Mouse (Mus musculus) hindbrain, embryonic 14.5 days (tissue): ENCODE results near the gene F5. TPM values are rescaled to one million over a fixed set of nuclear protein-coding genes. Genes with fewer than 3 reads are reported as not detected.
A peak's percentile ranks its signal among the peaks of the same experiment; 100 is the strongest.

ENCODE experiments used
- ATAC-seq: fragments of 200-750 bp; cut with Nextera tagmentation; 2 replicates; pipeline ENCODE4 v1.8.0; 2017; ENCODE audit warnings: moderate number of reproducible peaks, mild to moderate bottlenecking, moderate TSS enrichment, moderate library complexity; ENCODE audit not compliant: low FRiP score
- DNase-seq: peaks from one replicate; pipeline ENCODE4 v3.0.0-alpha.2; 2015; ENCODE audit warnings: low spot score
- H3K27ac ChIP-seq: fragments of 300-500 bp; sonication (generic); 2 replicates; pipeline ENCODE4 v1.5.1; 2014; ENCODE audit warnings: mild to moderate bottlenecking, moderate library complexity
- H3K27me3 ChIP-seq: fragments of 300-500 bp; sonication (generic); 2 replicates; pipeline ENCODE4 v1.6.1; 2014; ENCODE audit warnings: mild to moderate bottlenecking, low read length, mixed read lengths; ENCODE audit not compliant: control insufficient read depth, insufficient read depth
- H3K36me3 ChIP-seq: fragments of 300-500 bp; sonication (generic); replicated peaks from 2 replicates; pipeline ENCODE4 v1.6.1; 2014; ENCODE audit not compliant: control insufficient read depth, insufficient read depth
- H3K4me1 ChIP-seq: fragments of 300-500 bp; sonication (generic); replicated peaks from 2 replicates; pipeline ENCODE4 v1.6.1; 2014; ENCODE audit warnings: antibody characterized with exemption, low read length, mixed read lengths; ENCODE audit not compliant: control insufficient read depth, insufficient read depth
- H3K4me2 ChIP-seq: fragments of 300-500 bp; sonication (generic); replicated peaks from 2 replicates; pipeline ENCODE4 v1.6.1; 2014; ENCODE audit warnings: mild to moderate bottlenecking, moderate library complexity
- H3K4me3 ChIP-seq: fragments of 300-500 bp; sonication (generic); replicated peaks from 2 replicates; pipeline ENCODE4 v1.5.1; 2014; ENCODE audit warnings: mild to moderate bottlenecking, low read length
- H3K9ac ChIP-seq: fragments of 300-500 bp; sonication (generic); 2 replicates; pipeline ENCODE4 v1.6.1; 2014
- H3K9me3 ChIP-seq: fragments of 300-500 bp; sonication (generic); 2 replicates; pipeline ENCODE4 v1.6.1; 2016; ENCODE audit warnings: low read length; ENCODE audit not compliant: control insufficient read depth
- WGBS: fragments of 180-500 bp; shearing (Covaris S2); extraction: QIAGEN DNeasy Blood & Tissue Kit; methylation state at CpG from one replicate; pipeline ENCODE4 v1.1.7; 2014; 5-methylcytosine and 5-hydroxymethylcytosine counted together
- polyA plus RNA-seq: library from polyadenylated mRNA; unstranded; fragments of >200 nt; fragmentation: Nextera tagmentation; extraction: Ambion mirVana; gene quantifications from 2 replicates; pipeline ENCODE4 v1.2.1, GENCODE M21; 2014

F5 gene
- polyA plus RNA-seq, 1 experiment from 2014 or later = 0.24 TPM

GRCm38 (mm10) chr1:164184142-164184870 is 32.7 kb downstream of the F5 start:
- no peaks in the 10 kb centered on the region for H3K4me1 ChIP-seq
- H3K4me3 ChIP-seq = no peak overlapping the region
- H3K9ac ChIP-seq = peak overlapping the region; percentile 9; the same call in 1 of the 2 replicates
- no peak overlapping the region for H3K27ac ChIP-seq
- peak; percentile 90 for DNase-seq
- WGBS = 49% methylated on average over 16 of the region's 16 CpGs
- H3K9me3 ChIP-seq = no peaks in the 10 kb centered on the region
- ATAC-seq = peak; percentile 91
- no peaks in the 10 kb centered on the region for H3K27me3 ChIP-seq
- H3K4me2 ChIP-seq = peak overlapping the region; percentile 46
- no peaks in the 10 kb centered on the region for H3K36me3 ChIP-seq

GRCm38 (mm10) chr1:164184871-164185223 is 33.2 kb downstream of the F5 start:
- ATAC-seq (no peak), DNase-seq (peak; percentile 27)
- no peak overlapping the region for H3K9ac ChIP-seq
- no peaks in the 10 kb centered on the region for H3K9me3 ChIP-seq
- no peaks in the 10 kb centered on the region for H3K36me3 ChIP-seq
- H3K4me1 ChIP-seq = no peaks in the 10 kb centered on the region
- H3K27me3 ChIP-seq = no peaks in the 10 kb centered on the region
- 47% methylated on average over 8 of the region's 8 CpGs for WGBS
- no peak overlapping the region for H3K4me3 ChIP-seq
- H3K4me2 ChIP-seq = no peak overlapping the region
- no peak overlapping the region for H3K27ac ChIP-seq

- no peaks in the 10 kb centered on the region for H3K36me3 ChIP-seq
- 73% methylated on average over 4 of the region's 4 CpGs for WGBS
- H3K27ac ChIP-seq = no peak overlapping the region
- ATAC-seq (no peak), DNase-seq (no peak)
- no peak overlapping the region for H3K4me3 ChIP-seq
- no peaks in the 10 kb centered on the region for H3K4me1 ChIP-seq
- H3K4me2 ChIP-seq = no peak overlapping the region
- no peak overlapping the region for H3K9ac ChIP-seq
- no peaks in the 10 kb centered on the region for H3K9me3 ChIP-seq
- no peaks in the 10 kb centered on the region for H3K27me3 ChIP-seq
Measured at GRCm38 (mm10) chr1:164185316-164185715, 33.7 kb downstream of the F5 start.

- Histone ChIP-seq H3K27me3 (no peaks in the 10 kb centered on the region), H3K27ac (no peak overlapping the region), H3K4me2 (no peak overlapping the region), H3K4me3 (no peak overlapping the region), H3K9me3 (no peaks in the 10 kb centered on the region), H3K9ac (no peak overlapping the region), H3K36me3 (no peaks in the 10 kb centered on the region), H3K4me1 (no peaks in the 10 kb centered on the region)
- 90% methylated on average over 1 of the region's 1 CpGs for WGBS
- no peak for ATAC-seq
- no peak for DNase-seq
Measured at GRCm38 (mm10) chr1:164187002-164187560, 35.4 kb downstream of the F5 start.

- Histone ChIP-seq H3K27ac (no peak overlapping the region), H3K4me2 (no peak overlapping the region), H3K36me3 (no peaks in the 10 kb centered on the region), H3K9ac (no peak overlapping the region), H3K4me3 (no peak overlapping the region), H3K4me1 (no peaks in the 10 kb centered on the region), H3K27me3 (no peaks in the 10 kb centered on the region), H3K9me3 (no peaks in the 10 kb centered on the region)
- WGBS = 94% methylated on average over 4 of the region's 4 CpGs
- ATAC-seq (no peak), DNase-seq (no peak)
Measured at GRCm38 (mm10) chr1:164199551-164199950, 47.9 kb downstream of the F5 start.

GRCm38 (mm10) chr1:164208437-164208836 is 56.8 kb downstream of the F5 start:
- Histone ChIP-seq H3K9ac (no peak overlapping the region), H3K4me2 (no peak overlapping the region), H3K36me3 (no peaks in the 10 kb centered on the region), H3K9me3 (no peaks in the 10 kb centered on the region), H3K27ac (no peak overlapping the region), H3K4me1 (no peaks in the 10 kb centered on the region), H3K4me3 (no peak overlapping the region), H3K27me3 (no peaks in the 10 kb centered on the region)
- DNase-seq (no peak), ATAC-seq (no peak)
- 94% methylated on average over 2 of the region's 2 CpGs for WGBS

- no peak for ATAC-seq
- Histone ChIP-seq H3K4me1 (peaks cover 6% of the 10 kb centered on the region; the same call in 1 of the 2 replicates), H3K36me3 (no peaks in the 10 kb centered on the region), H3K4me2 (no peak overlapping the region), H3K9me3 (no peaks in the 10 kb centered on the region), H3K9ac (no peak overlapping the region), H3K27me3 (no peaks in the 10 kb centered on the region), H3K4me3 (no peak overlapping the region), H3K27ac (no peak overlapping the region)
- 89% methylated on average over 4 of the region's 4 CpGs for WGBS
- DNase-seq = no peak
Measured at GRCm38 (mm10) chr1:164210899-164211298, 59.3 kb downstream of the F5 start.

GRCm38 (mm10) chr1:164212686-164213085 is 61.0 kb downstream of the F5 start:
- Histone ChIP-seq H3K4me3 (no peak overlapping the region), H3K9me3 (no peaks in the 10 kb centered on the region), H3K4me1 (peaks cover 6% of the 10 kb centered on the region; the same call in 1 of the 2 replicates), H3K27ac (no peak overlapping the region), H3K9ac (no peak overlapping the region), H3K4me2 (no peak overlapping the region), H3K36me3 (no peaks in the 10 kb centered on the region), H3K27me3 (no peaks in the 10 kb centered on the region)
- WGBS = 87% methylated on average over 8 of the region's 8 CpGs
- ATAC-seq (no peak), DNase-seq (no peak)

- Histone ChIP-seq H3K9me3 (no peaks in the 10 kb centered on the region), H3K4me2 (no peak overlapping the region), H3K4me3 (no peak overlapping the region), H3K27ac (no peak overlapping the region), H3K27me3 (no peaks in the 10 kb centered on the region), H3K36me3 (no peaks in the 10 kb centered on the region), H3K9ac (no peak overlapping the region), H3K4me1 (peaks cover 6% of the 10 kb centered on the region; the same call in 1 of the 2 replicates)
- WGBS = 29% methylated on average over 8 of the region's 8 CpGs
- ATAC-seq (no peak), DNase-seq (no peak)
Measured at GRCm38 (mm10) chr1:164214190-164214589, 62.6 kb downstream of the F5 start.
